Mouse (Mus musculus) spleen, postnatal 36 days (tissue): ENCODE data around the gene Exo5.

Experiments used
- DNase-seq, 2 experiments: peaks; one replicate each; pipeline ENCODE4 v3.0.0; 2022; ENCODE audit warnings: low spot score in 2 of 2, mixed read lengths in 1 of 2

The Exo5 gene

GRCm38 (mm10) chr4:120924554-120925299 lies at the start of gene Exo5:
Exo5 (minus strand) TSS chr4:120925017.
- DNase-seq: peak; percentile 93 to 94

GRCm38 (mm10) chr4:120971842-120972241 lies 47.0 kb upstream of the Exo5 start:
- no peak for DNase-seq

- peak; percentile 25 to 38 for DNase-seq
Observed at GRCm38 (mm10) chr4:120969382-120970146, 44.7 kb upstream of the Exo5 start.

GRCm38 (mm10) chr4:120968486-120968885 lies 43.7 kb upstream of the Exo5 start:
- no peak for DNase-seq

- no peak for DNase-seq
Observed at GRCm38 (mm10) chr4:120955586-120955985, 30.8 kb upstream of the Exo5 start.

GRCm38 (mm10) chr4:120953667-120954066 lies 28.9 kb upstream of the Exo5 start:
- DNase-seq: peak; percentile 62 to 68

- DNase-seq: no peak
Observed at GRCm38 (mm10) chr4:120953038-120953437, 28.2 kb upstream of the Exo5 start.

GRCm38 (mm10) chr4:120952163-120952562 lies 27.3 kb upstream of the Exo5 start:
- peak; percentile 27 to 44 for DNase-seq

- peak; percentile 91 to 93 for DNase-seq
Observed at GRCm38 (mm10) chr4:120951428-120951973, 26.7 kb upstream of the Exo5 start, which contains the start of gene Zfp69. Zfp69 (minus strand) TSS chr4:120951699.

GRCm38 (mm10) chr4:120950763-120951427 lies 26.1 kb upstream of the Exo5 start:
- DNase-seq: no peak

- no peak for DNase-seq
Observed at GRCm38 (mm10) chr4:120948938-120949337, 24.1 kb upstream of the Exo5 start.

- DNase-seq: no peak
Observed at GRCm38 (mm10) chr4:120935006-120935405, 10.2 kb upstream of the Exo5 start.

GRCm38 (mm10) chr4:120930736-120931135 lies 5.9 kb upstream of the Exo5 start:
- DNase-seq: no peak

- DNase-seq: no peak
Observed at GRCm38 (mm10) chr4:120928686-120929085, 3.9 kb upstream of the Exo5 start.

- DNase-seq: peak; percentile 71 to 80
Observed at GRCm38 (mm10) chr4:120925386-120925785, 569 bp upstream of the Exo5 start.

GRCm38 (mm10) chr4:120921461-120921860 lies 3.4 kb downstream of the Exo5 start:
- no peak for DNase-seq

- DNase-seq: peak; percentile 35 to 46
Observed at GRCm38 (mm10) chr4:120914501-120914900, 10.3 kb downstream of the Exo5 start.

GRCm38 (mm10) chr4:120913861-120914260 lies 11.0 kb downstream of the Exo5 start:
- DNase-seq: peak; percentile 21 to 33

GRCm38 (mm10) chr4:120913443-120913842 lies 11.4 kb downstream of the Exo5 start:
- DNase-seq: no peak

- no peak for DNase-seq
Observed at GRCm38 (mm10) chr4:120912866-120913265, 12.0 kb downstream of the Exo5 start.

GRCm38 (mm10) chr4:120911086-120911485 lies 13.7 kb downstream of the Exo5 start:
- no peak for DNase-seq

GRCm38 (mm10) chr4:120909558-120910150 lies 15.2 kb downstream of the Exo5 start:
- peak; percentile 26 to 50 for DNase-seq
